ENCODE assay signal across 10 mouse cellular contexts in genomic region chr9:107936831-107937230, GRCm38 (mm10). TPM values are rescaled to one million over a fixed set of nuclear protein-coding genes. Genes with fewer than 3 reads are reported as not detected.
DNase-seq lines count a peak whose midpoint lies in the region; ATAC-seq and TF ChIP-seq lines count a peak whose summit lies in the region.
"Had no signal": no experiment of that assay in that cellular context is flagged by ENCODE, and none has a peak within 500 bp of the region (broad histone marks: within the 10 kb centered on the region; RNA-seq: fewer than 3 reads in every experiment).

No protein-coding gene starts in this region.

- H3K9ac ChIP-seq in heart, postnatal 0 days (replicated peaks; ENCODE audit: low read depth, low read length) = no peak overlapping the region
- no peak overlapping the region for H3K9ac ChIP-seq in hindbrain, embryonic 12.5 days
- peak overlapping the region; percentile 58 for H3K9ac ChIP-seq in midbrain, embryonic 15.5 days

- H3K4me2 ChIP-seq in heart, postnatal 0 days (ENCODE audit: low read depth, low read length) = 0 out of 2 replicates have a peak overlapping the region, but pooled peaks have one; percentile 77
- peak overlapping the region; percentile 97 for H3K4me2 ChIP-seq in hindbrain, embryonic 12.5 days (replicated peaks)
- peak overlapping the region; percentile 79 for H3K4me2 ChIP-seq in midbrain, embryonic 15.5 days

- no peak for DNase-seq in heart, postnatal 0 days (ENCODE audit: low spot score)
- DNase-seq in heart, adult 11 months = no peak
- no peak for DNase-seq in embryonic facial prominence, embryonic 10.5 days (ENCODE audit: low spot score)
- no peak for DNase-seq in urinary bladder, postnatal 10 days (ENCODE audit: low spot score)
- no peak for DNase-seq in thymus, adult 2 months

- H3K27ac ChIP-seq in heart, postnatal 0 days (ENCODE audit: low read depth) = no peak overlapping the region
- H3K27ac ChIP-seq in embryonic facial prominence, embryonic 10.5 days (replicated peaks) = peak overlapping the region; percentile 82; the same call in 1 of the 2 replicates
- no peak overlapping the region for H3K27ac ChIP-seq in hindbrain, embryonic 12.5 days
- no peak overlapping the region for H3K27ac ChIP-seq in midbrain, embryonic 15.5 days
- H3K27ac ChIP-seq in thymus, adult 2 months (ENCODE audit: control insufficient read depth, insufficient read depth, low read length) = no peak overlapping the region; the same call in 1 of the 2 replicates

- H3K4me3 ChIP-seq in heart, postnatal 0 days (ENCODE audit: low read depth, low read length) = no peak overlapping the region
- H3K4me3 ChIP-seq in embryonic facial prominence, embryonic 10.5 days = peak overlapping the region; percentile 72
- peak overlapping the region; percentile 44 for H3K4me3 ChIP-seq in hindbrain, embryonic 12.5 days
- H3K4me3 ChIP-seq in midbrain, embryonic 15.5 days = peak overlapping the region; percentile 52
- no peak overlapping the region for H3K4me3 ChIP-seq in thymus, adult 2 months (ENCODE audit: control insufficient read depth, insufficient read depth, low read length)

- 41% methylated on average over 3 of the region's 3 CpGs for WGBS in heart, postnatal 0 days
- 12% methylated on average over 3 of the region's 3 CpGs for WGBS in embryonic facial prominence, embryonic 10.5 days
- WGBS in hindbrain, embryonic 12.5 days = 4% methylated on average over 3 of the region's 3 CpGs
- 8% methylated on average over 3 of the region's 3 CpGs for WGBS in midbrain, embryonic 15.5 days
- 48% methylated on average over 3 of the region's 3 CpGs for WGBS in thymus, adult 2 months

- peaks cover 8% of the 10 kb centered on the region for H3K4me1 ChIP-seq in heart, postnatal 0 days (ENCODE audit: control insufficient read depth, insufficient read depth)
- H3K4me1 ChIP-seq in embryonic facial prominence, embryonic 10.5 days = peaks cover 42% of the 10 kb centered on the region
- H3K4me1 ChIP-seq in hindbrain, embryonic 12.5 days = peaks cover 27% of the 10 kb centered on the region
- H3K4me1 ChIP-seq in midbrain, embryonic 15.5 days = peaks cover 21% of the 10 kb centered on the region
- H3K4me1 ChIP-seq in thymus, adult 2 months (replicated peaks; ENCODE audit: control insufficient read depth, insufficient read depth, low read length) = peaks cover 16% of the 10 kb centered on the region

- TF ChIP-seq EP300 in heart, postnatal 0 days (IDR thresholded peaks at IDR 0.05; ENCODE audit: low read depth) = no peak

- H3K9me3 ChIP-seq in heart, postnatal 0 days (replicated peaks; ENCODE audit: control insufficient read depth, low read length) = no peaks in the 10 kb centered on the region
- no peaks in the 10 kb centered on the region for H3K9me3 ChIP-seq in embryonic facial prominence, embryonic 10.5 days
- no peaks in the 10 kb centered on the region for H3K9me3 ChIP-seq in hindbrain, embryonic 12.5 days (replicated peaks)
- H3K9me3 ChIP-seq in midbrain, embryonic 15.5 days = no peaks in the 10 kb centered on the region

- TF ChIP-seq POLR2A in thymus, adult 2 months (IDR thresholded peaks at IDR 0.05; ENCODE audit: control insufficient read depth, extremely low read depth, insufficient read depth, low read length, poor library complexity) = no peak

- H3K27me3 ChIP-seq in heart, postnatal 0 days (ENCODE audit: control insufficient read depth, insufficient read depth, low read length) = peaks cover 43% of the 10 kb centered on the region
- H3K27me3 ChIP-seq in embryonic facial prominence, embryonic 10.5 days (replicated peaks; ENCODE audit: low read depth, poor library complexity, severe bottlenecking) = peaks cover 62% of the 10 kb centered on the region
- peaks cover 32% of the 10 kb centered on the region for H3K27me3 ChIP-seq in hindbrain, embryonic 12.5 days
- peaks cover 9% of the 10 kb centered on the region; the same call in 1 of the 2 replicates for H3K27me3 ChIP-seq in midbrain, embryonic 15.5 days (replicated peaks)
- H3K27me3 ChIP-seq in thymus, adult 2 months (ENCODE audit: control insufficient read depth, insufficient read depth, low read length) = no peaks in the 10 kb centered on the region

- ATAC-seq in heart, postnatal 0 days (ENCODE audit: insufficient read depth, low read depth) = no peak
- no peak for ATAC-seq in hindbrain, embryonic 12.5 days (ENCODE audit: low FRiP score)
- ATAC-seq in midbrain, embryonic 15.5 days (replicated peaks) = no peak
- ATAC-seq in inflammation-experienced regulatory T-cells, adult 6 months = no peak

- TF ChIP-seq CTCF in heart, postnatal 0 days (IDR thresholded peaks at IDR 0.05; ENCODE audit: low read depth) = no peak
- no peak for TF ChIP-seq CTCF in thymus, adult 2 months (IDR thresholded peaks at IDR 0.05; ENCODE audit: borderline replicate concordance, control insufficient read depth, extremely low read depth, insufficient read depth, low read length, poor library complexity)

- H3K36me3 ChIP-seq in heart, postnatal 0 days (replicated peaks; ENCODE audit: control insufficient read depth, insufficient read depth, low read length) = no peaks in the 10 kb centered on the region
- H3K36me3 ChIP-seq in embryonic facial prominence, embryonic 10.5 days (replicated peaks) = no peaks in the 10 kb centered on the region
- H3K36me3 ChIP-seq in hindbrain, embryonic 12.5 days = no peaks in the 10 kb centered on the region
- H3K36me3 ChIP-seq in midbrain, embryonic 15.5 days (replicated peaks) = no peaks in the 10 kb centered on the region
- no peaks in the 10 kb centered on the region for H3K36me3 ChIP-seq in thymus, adult 2 months (ENCODE audit: control insufficient read depth, insufficient read depth, low read length)

RNA-seq across cellular contexts. Expression of gene Camkv, which starts 1.4 kb away (rescaled TPM):
- total RNA-seq in heart, postnatal 0 days (2014; rRNA removed; ENCODE audit: low replicate concordance) = 0.15 TPM in 1 of 2 replicates, not detected in the other
- 0.03 TPM in 1 of 2 replicates, not detected in the other for polyA plus RNA-seq in heart, postnatal 0 days (2015; fragmentation: Nextera tagmentation; extraction: Ambion mirVana)
- 7.6 and 7.9 TPM in 2 replicates for polyA plus RNA-seq in embryonic facial prominence, embryonic 10.5 days (2016; fragmentation: Nextera tagmentation; extraction: Ambion mirVana)
- polyA plus RNA-seq in hindbrain, embryonic 12.5 days (2016; fragmentation: Nextera tagmentation; extraction: Ambion mirVana) = 7.3 and 7.9 TPM in 2 replicates
- 66.7 and 67.3 TPM in 2 replicates for polyA plus RNA-seq in midbrain, embryonic 15.5 days (2015; fragmentation: Nextera tagmentation; extraction: Ambion mirVana)
- polyA plus RNA-seq in inflammation-experienced regulatory T-cells, adult 6 months (2017; shearing (Covaris generic)) = not detected
- 18.7 and 21.0 TPM in 2 replicates for polyA plus RNA-seq in thymus, adult 2 months (2012; rRNA removed)

RNA-seq across cellular contexts. Expression of gene Actl11, which starts 8.6 kb away (rescaled TPM):
- not detected in 2 replicates for total RNA-seq in heart, postnatal 0 days (2014; rRNA removed; ENCODE audit: low replicate concordance)
- polyA plus RNA-seq in heart, postnatal 0 days (2015; fragmentation: Nextera tagmentation; extraction: Ambion mirVana) = not detected in 2 replicates
- polyA plus RNA-seq in embryonic facial prominence, embryonic 10.5 days (2016; fragmentation: Nextera tagmentation; extraction: Ambion mirVana) = not detected in 2 replicates
- not detected in 2 replicates for polyA plus RNA-seq in hindbrain, embryonic 12.5 days (2016; fragmentation: Nextera tagmentation; extraction: Ambion mirVana)
- not detected in 2 replicates for polyA plus RNA-seq in midbrain, embryonic 15.5 days (2015; fragmentation: Nextera tagmentation; extraction: Ambion mirVana)
- polyA plus RNA-seq in inflammation-experienced regulatory T-cells, adult 6 months (2017; shearing (Covaris generic)) = not detected
- 0.11 TPM in 1 of 2 replicates, not detected in the other for polyA plus RNA-seq in thymus, adult 2 months (2012; rRNA removed)
- total RNA-seq: hematopoietic stem cell, adult 5-6 weeks had no signal
- polyA plus RNA-seq: spleen, adult 2 months had no signal

RNA-seq across cellular contexts. Expression of gene Traip, which starts 13.1 kb away (rescaled TPM):
- total RNA-seq in heart, postnatal 0 days (2014; rRNA removed; ENCODE audit: low replicate concordance) = 4.8 and 10.0 TPM in 2 replicates
- polyA plus RNA-seq in heart, postnatal 0 days (2015; fragmentation: Nextera tagmentation; extraction: Ambion mirVana) = 2.3 and 3.3 TPM in 2 replicates
- 38.8 and 41.5 TPM in 2 replicates for polyA plus RNA-seq in embryonic facial prominence, embryonic 10.5 days (2016; fragmentation: Nextera tagmentation; extraction: Ambion mirVana)
- polyA plus RNA-seq in hindbrain, embryonic 12.5 days (2016; fragmentation: Nextera tagmentation; extraction: Ambion mirVana) = 15.8 and 17.4 TPM in 2 replicates
- polyA plus RNA-seq in midbrain, embryonic 15.5 days (2015; fragmentation: Nextera tagmentation; extraction: Ambion mirVana) = 10.1 and 10.2 TPM in 2 replicates
- 10 to 100 TPM in 1 of 3 experiments, 1 to 10 TPM in 2; 2.7 to 11.6 (median 8.2) TPM for polyA plus RNA-seq in inflammation-experienced regulatory T-cells, adult 6 months (2017; shearing (Covaris generic))
- 9.2 and 15.7 TPM in 2 replicates for polyA plus RNA-seq in thymus, adult 2 months (2012; rRNA removed)

RNA-seq across cellular contexts. Expression of gene Mst1r, which starts 30.2 kb away (rescaled TPM):
- 1.8 and 20.1 TPM in 2 replicates for total RNA-seq in heart, postnatal 0 days (2014; rRNA removed; ENCODE audit: low replicate concordance)
- 0.74 and 1.2 TPM in 2 replicates for polyA plus RNA-seq in heart, postnatal 0 days (2015; fragmentation: Nextera tagmentation; extraction: Ambion mirVana)
- 0.65 and 1.1 TPM in 2 replicates for polyA plus RNA-seq in embryonic facial prominence, embryonic 10.5 days (2016; fragmentation: Nextera tagmentation; extraction: Ambion mirVana)
- polyA plus RNA-seq in hindbrain, embryonic 12.5 days (2016; fragmentation: Nextera tagmentation; extraction: Ambion mirVana) = 2.0 and 2.3 TPM in 2 replicates
- 1.7 and 1.9 TPM in 2 replicates for polyA plus RNA-seq in midbrain, embryonic 15.5 days (2015; fragmentation: Nextera tagmentation; extraction: Ambion mirVana)
- polyA plus RNA-seq in inflammation-experienced regulatory T-cells, adult 6 months (2017; shearing (Covaris generic)) = under 1 TPM in 1 of 3 experiments, not detected in 2; 0.07 TPM
- polyA plus RNA-seq in thymus, adult 2 months (2012; rRNA removed) = 8.5 and 13.0 TPM in 2 replicates
- total RNA-seq: hematopoietic stem cell, adult 5-6 weeks had no signal

RNA-seq across cellular contexts. Expression of gene Uba7, which starts 38.5 kb away (rescaled TPM):
- 52.0 and 55.6 TPM in 2 replicates for total RNA-seq in heart, postnatal 0 days (2014; rRNA removed; ENCODE audit: low replicate concordance)
- polyA plus RNA-seq in heart, postnatal 0 days (2015; fragmentation: Nextera tagmentation; extraction: Ambion mirVana) = 16.4 and 18.0 TPM in 2 replicates
- 10.3 and 11.9 TPM in 2 replicates for polyA plus RNA-seq in embryonic facial prominence, embryonic 10.5 days (2016; fragmentation: Nextera tagmentation; extraction: Ambion mirVana)
- 11.5 and 12.7 TPM in 2 replicates for polyA plus RNA-seq in hindbrain, embryonic 12.5 days (2016; fragmentation: Nextera tagmentation; extraction: Ambion mirVana)
- 5.9 and 6.7 TPM in 2 replicates for polyA plus RNA-seq in midbrain, embryonic 15.5 days (2015; fragmentation: Nextera tagmentation; extraction: Ambion mirVana)
- 100 to 1,000 TPM; 120 to 204 (median 167) TPM for polyA plus RNA-seq in inflammation-experienced regulatory T-cells, adult 6 months (2017; shearing (Covaris generic))
- polyA plus RNA-seq in thymus, adult 2 months (2012; rRNA removed) = 208 and 267 TPM in 2 replicates

Comparison
In these comparisons a context has a peak if more than half of its experiments do, and no peak if none do; other contexts are left out.
1. H3K4me3 ChIP-seq: peak in embryonic facial prominence, embryonic 10.5 days (single experiment), hindbrain, embryonic 12.5 days (single experiment) and midbrain, embryonic 15.5 days (single experiment); none in heart, postnatal 0 days (single experiment) and thymus, adult 2 months (single experiment).
2. Peak in every context shown above with its lines, with median percentiles within 50 percentile points of each other: H3K4me2 ChIP-seq.